Mouse (Mus musculus): ENCODE measurements around the gene Haus4. TPM values are rescaled to one million over a fixed set of nuclear protein-coding genes. Genes with fewer than 3 reads are reported as not detected.

Gene Haus4
- polyA plus RNA-seq, 1 experiment from 2014 or later: 24.1 TPM

DNA sequence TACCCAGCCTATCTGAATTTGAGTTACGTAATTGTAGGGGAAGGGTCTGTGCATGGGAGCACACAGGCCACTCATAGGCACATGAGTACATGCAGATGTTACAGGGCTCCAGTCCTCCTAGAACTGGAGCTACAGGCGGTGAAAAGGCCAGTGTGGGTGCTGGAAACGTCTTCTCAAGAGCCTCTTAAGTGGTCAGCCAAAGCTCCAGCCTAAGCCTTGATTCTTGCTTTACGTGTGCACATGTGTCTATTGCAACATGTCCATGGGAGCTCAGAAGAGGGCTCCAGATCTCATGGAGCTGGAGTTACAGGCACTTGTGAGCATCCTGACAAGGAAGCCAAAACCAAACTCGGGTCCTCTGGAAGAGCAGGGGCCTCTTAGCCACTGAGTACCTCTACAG lies 9.7 kb downstream of the Haus4 start:
- no peak for DNase-seq (ENCODE audit: low spot score)
- no peak overlapping the region for H3K4me2 ChIP-seq (replicated peaks; ENCODE audit: low read depth)
- WGBS: 88% methylated on average over 5 of the region's 5 CpGs
- H3K27ac ChIP-seq (replicated peaks): no peak overlapping the region
- H3K9ac ChIP-seq (ENCODE audit: low read length): no peak overlapping the region
- no peaks in the 10 kb centered on the region for H3K4me1 ChIP-seq (replicated peaks; ENCODE audit: control insufficient read depth, insufficient read depth)
- H3K9me3 ChIP-seq (ENCODE audit: control insufficient read depth, low read length): no peaks in the 10 kb centered on the region
- no peak for ATAC-seq (ENCODE audit: low FRiP score, low TSS enrichment)
- H3K27me3 ChIP-seq (ENCODE audit: control insufficient read depth, insufficient read depth, low read length): no peaks in the 10 kb centered on the region
- H3K4me3 ChIP-seq (ENCODE audit: low read depth, low read length): no peak overlapping the region
- no peak for TF ChIP-seq EP300 (optimal IDR thresholded peaks at IDR 0.05)
- TF ChIP-seq CTCF (IDR thresholded peaks at IDR 0.05; ENCODE audit: low read depth): no peak
- H3K36me3 ChIP-seq (ENCODE audit: control insufficient read depth, insufficient read depth, low read length): peaks cover 9% of the 10 kb centered on the region; the same call in 1 of the 2 replicates

GRCm38 (mm10) chr14:54540771-54541170 lies 13.6 kb downstream of the Haus4 start:
- TF ChIP-seq EP300 (optimal IDR thresholded peaks at IDR 0.05) (no peak), CTCF (IDR thresholded peaks at IDR 0.05; ENCODE audit: low read depth) (no peak)
- no peak overlapping the region for H3K4me2 ChIP-seq (replicated peaks; ENCODE audit: low read depth)
- no peak overlapping the region for H3K9ac ChIP-seq (ENCODE audit: low read length)
- DNase-seq (ENCODE audit: low spot score) (no peak), ATAC-seq (ENCODE audit: low FRiP score, low TSS enrichment) (no peak)
- H3K27ac ChIP-seq (replicated peaks): no peak overlapping the region
- no peaks in the 10 kb centered on the region for H3K4me1 ChIP-seq (replicated peaks; ENCODE audit: control insufficient read depth, insufficient read depth)
- no peaks in the 10 kb centered on the region for H3K27me3 ChIP-seq (ENCODE audit: control insufficient read depth, insufficient read depth, low read length)
- no peaks in the 10 kb centered on the region for H3K9me3 ChIP-seq (ENCODE audit: control insufficient read depth, low read length)
- H3K36me3 ChIP-seq (ENCODE audit: control insufficient read depth, insufficient read depth, low read length): 0 out of 2 replicates have a peak, but pooled peaks cover 8% of the 10 kb centered on the region
- H3K4me3 ChIP-seq (ENCODE audit: low read depth, low read length): no peak overlapping the region
- WGBS: 73% methylated on average over 11 of the region's 11 CpGs

DNA sequence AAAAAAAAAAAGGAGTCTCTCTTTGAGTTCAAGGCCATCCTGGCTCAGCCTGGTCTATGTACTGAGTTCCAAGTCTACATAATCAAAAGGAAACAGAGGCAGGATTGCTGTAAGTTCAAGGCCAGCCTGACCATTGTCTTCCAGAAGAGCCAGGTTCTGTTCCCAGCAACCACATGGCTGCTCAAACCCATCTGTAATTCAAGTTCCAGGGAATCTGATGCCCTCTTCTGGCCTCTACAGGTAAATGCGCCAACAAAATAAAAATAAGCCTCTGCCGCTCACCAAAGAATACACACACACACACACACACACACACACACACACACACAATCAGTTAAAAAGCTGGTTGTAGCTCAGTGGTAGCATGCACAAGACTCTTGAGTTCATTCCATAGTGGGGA lies 15.8 kb downstream of the Haus4 start:
- DNase-seq (ENCODE audit: low spot score): no peak
- Histone ChIP-seq H3K4me1 (replicated peaks; ENCODE audit: control insufficient read depth, insufficient read depth) (no peaks in the 10 kb centered on the region), H3K9ac (ENCODE audit: low read length) (no peak overlapping the region), H3K27ac (replicated peaks) (no peak overlapping the region), H3K4me3 (ENCODE audit: low read depth, low read length) (no peak overlapping the region), H3K36me3 (ENCODE audit: control insufficient read depth, insufficient read depth, low read length) (0 out of 2 replicates have a peak, but pooled peaks cover 5% of the 10 kb centered on the region), H3K4me2 (replicated peaks; ENCODE audit: low read depth) (no peak overlapping the region), H3K9me3 (ENCODE audit: control insufficient read depth, low read length) (no peaks in the 10 kb centered on the region), H3K27me3 (ENCODE audit: control insufficient read depth, insufficient read depth, low read length) (no peaks in the 10 kb centered on the region)
- 86% methylated on average over 2 of the region's 2 CpGs for WGBS
- TF ChIP-seq CTCF (IDR thresholded peaks at IDR 0.05; ENCODE audit: low read depth) (peak; percentile 23; the same call in 1 of the 2 replicates), EP300 (optimal IDR thresholded peaks at IDR 0.05) (no peak)
- ATAC-seq (ENCODE audit: low FRiP score, low TSS enrichment): no peak

GRCm38 (mm10) chr14:54528446-54529111 lies 25.8 kb downstream of the Haus4 start:
- Histone ChIP-seq H3K4me3 (ENCODE audit: low read depth, low read length) (no peak overlapping the region), H3K9ac (ENCODE audit: low read length) (no peak overlapping the region), H3K27me3 (ENCODE audit: control insufficient read depth, insufficient read depth, low read length) (no peaks in the 10 kb centered on the region), H3K9me3 (ENCODE audit: control insufficient read depth, low read length) (no peaks in the 10 kb centered on the region), H3K4me2 (replicated peaks; ENCODE audit: low read depth) (no peak overlapping the region), H3K4me1 (replicated peaks; ENCODE audit: control insufficient read depth, insufficient read depth) (no peaks in the 10 kb centered on the region), H3K27ac (replicated peaks) (no peak overlapping the region), H3K36me3 (ENCODE audit: control insufficient read depth, insufficient read depth, low read length) (no peaks in the 10 kb centered on the region)
- peak; percentile 90 for ATAC-seq (ENCODE audit: low FRiP score, low TSS enrichment)
- peak; percentile 84 for DNase-seq (ENCODE audit: low spot score)
- 14% methylated on average over 17 of the region's 17 CpGs for WGBS
- no peak for TF ChIP-seq EP300 (optimal IDR thresholded peaks at IDR 0.05)
- TF ChIP-seq CTCF (IDR thresholded peaks at IDR 0.05; ENCODE audit: low read depth): peak; percentile 89

DNA sequence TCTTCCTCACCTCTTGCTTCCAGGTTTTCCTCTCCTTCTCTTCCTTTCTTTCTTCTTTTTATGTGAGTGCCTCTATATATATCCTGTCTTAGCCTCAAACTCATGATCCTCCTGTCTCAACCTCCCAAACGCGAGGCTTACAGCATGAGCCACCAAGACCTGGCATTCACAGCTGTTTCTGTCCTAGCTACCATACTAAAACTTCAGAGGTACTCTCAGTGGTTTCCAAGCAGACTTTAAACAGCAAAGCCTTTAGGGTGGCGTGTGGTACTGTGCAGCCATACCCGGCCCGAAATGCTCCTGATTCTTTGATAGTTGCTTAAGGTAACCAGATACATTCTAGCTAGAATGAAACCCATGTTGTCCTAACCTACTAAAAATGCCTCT lies 26.4 kb downstream of the Haus4 start:
- Histone ChIP-seq H3K9me3 (ENCODE audit: control insufficient read depth, low read length) (no peaks in the 10 kb centered on the region), H3K9ac (ENCODE audit: low read length) (no peak overlapping the region), H3K4me3 (ENCODE audit: low read depth, low read length) (no peak overlapping the region), H3K4me2 (replicated peaks; ENCODE audit: low read depth) (peak overlapping the region; percentile 54), H3K27me3 (ENCODE audit: control insufficient read depth, insufficient read depth, low read length) (no peaks in the 10 kb centered on the region), H3K4me1 (replicated peaks; ENCODE audit: control insufficient read depth, insufficient read depth) (no peaks in the 10 kb centered on the region), H3K36me3 (ENCODE audit: control insufficient read depth, insufficient read depth, low read length) (no peaks in the 10 kb centered on the region), H3K27ac (replicated peaks) (no peak overlapping the region)
- 0 out of 2 replicates have a peak, but pooled peaks have one; percentile 21 for ATAC-seq (ENCODE audit: low FRiP score, low TSS enrichment)
- no peak for DNase-seq (ENCODE audit: low spot score)
- TF ChIP-seq EP300 (optimal IDR thresholded peaks at IDR 0.05) (no peak), CTCF (IDR thresholded peaks at IDR 0.05; ENCODE audit: low read depth) (no peak)
- WGBS: 25% methylated on average over 5 of the region's 5 CpGs

- peak; percentile 33 for ATAC-seq (ENCODE audit: low FRiP score, low TSS enrichment)
- Histone ChIP-seq H3K4me3 (ENCODE audit: low read depth, low read length) (peak overlapping the region; percentile 34), H3K27ac (replicated peaks) (no peak overlapping the region), H3K4me2 (replicated peaks; ENCODE audit: low read depth) (peak overlapping the region; percentile 54), H3K36me3 (ENCODE audit: control insufficient read depth, insufficient read depth, low read length) (no peaks in the 10 kb centered on the region), H3K27me3 (ENCODE audit: control insufficient read depth, insufficient read depth, low read length) (no peaks in the 10 kb centered on the region), H3K9me3 (ENCODE audit: control insufficient read depth, low read length) (no peaks in the 10 kb centered on the region), H3K4me1 (replicated peaks; ENCODE audit: control insufficient read depth, insufficient read depth) (no peaks in the 10 kb centered on the region), H3K9ac (ENCODE audit: low read length) (peak overlapping the region; percentile 54)
- 1% methylated on average over 18 of the region's 18 CpGs for WGBS
- peak; percentile 34 for DNase-seq (ENCODE audit: low spot score)
- TF ChIP-seq EP300 (optimal IDR thresholded peaks at IDR 0.05): no peak
- TF ChIP-seq CTCF (IDR thresholded peaks at IDR 0.05; ENCODE audit: low read depth): peak; percentile 27; the same call in 1 of the 2 replicates
Measured at GRCm38 (mm10) chr14:54527227-54528006, 27.0 kb downstream of the Haus4 start.

Measured in stomach, postnatal 0 days (tissue).